Mouse (Mus musculus) retina, postnatal 7 days (tissue): Measurements from ENCODE around the gene Ank2.

ENCODE experiments used
- DNase-seq: peaks from one replicate; pipeline ENCODE4 v3.0.0-alpha.2; 2012; ENCODE audit warnings: low read depth, low spot score

The Ank2 gene

DNA sequence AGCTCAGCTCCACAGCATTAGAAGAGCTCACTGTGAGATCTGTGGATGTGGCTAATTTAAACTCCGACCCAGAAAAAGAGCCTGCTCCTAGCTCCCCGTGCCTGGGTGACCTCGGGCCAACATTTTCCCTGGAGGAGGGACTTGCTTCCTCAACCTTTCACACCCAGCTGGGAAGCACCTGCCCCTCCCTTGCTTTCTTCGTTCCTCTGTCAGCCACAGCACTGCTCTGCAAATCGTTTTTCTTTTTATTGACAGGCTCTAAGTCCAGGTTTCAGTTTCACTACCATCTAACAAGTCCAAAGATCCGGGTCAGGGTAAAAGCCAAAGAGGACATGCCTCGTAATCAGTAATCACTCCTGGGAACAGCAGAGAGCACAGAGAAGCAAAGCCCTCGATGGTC lies 375.8 kb downstream of the Ank2 start:
- DNase-seq, result no peak

DNA sequence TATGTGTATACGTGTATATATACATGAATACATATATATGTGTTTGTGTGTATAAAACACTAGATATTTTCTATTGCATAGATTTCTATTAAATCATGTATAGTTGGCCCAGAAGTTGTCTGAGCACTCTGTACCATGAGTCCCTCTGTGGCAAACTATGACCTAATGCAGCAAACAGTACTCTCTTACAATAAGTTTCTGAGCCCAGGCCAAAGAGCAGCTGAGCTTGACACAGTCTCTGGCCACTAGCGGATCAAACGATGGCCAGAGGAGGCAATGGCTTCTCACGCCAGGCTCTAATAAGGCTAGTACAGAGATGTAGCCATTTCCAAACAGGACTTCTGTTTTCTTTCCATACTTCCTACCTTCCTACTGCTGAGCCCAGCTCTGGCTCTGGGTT lies 380.4 kb downstream of the Ank2 start:
- no peak for DNase-seq

DNA sequence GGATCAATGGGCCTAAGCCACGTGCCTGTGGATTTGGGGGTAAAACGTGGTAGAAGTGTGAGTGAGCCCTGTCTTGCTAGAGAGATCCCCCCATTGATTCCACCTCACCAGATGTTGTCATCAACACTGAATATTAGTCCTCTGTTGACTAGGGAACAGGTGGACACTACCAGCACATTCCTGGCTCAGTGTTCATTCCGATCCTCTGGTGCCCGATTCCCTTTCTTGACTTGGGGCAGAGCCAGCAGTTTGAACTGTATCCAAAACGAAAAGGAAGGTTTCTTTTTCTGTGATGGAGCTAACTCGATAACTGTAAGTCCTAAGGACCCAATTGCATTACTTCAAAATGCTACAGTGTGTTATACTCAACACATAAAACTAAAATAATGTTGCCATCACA lies 382.9 kb downstream of the Ank2 start:
- no peak for DNase-seq

DNA sequence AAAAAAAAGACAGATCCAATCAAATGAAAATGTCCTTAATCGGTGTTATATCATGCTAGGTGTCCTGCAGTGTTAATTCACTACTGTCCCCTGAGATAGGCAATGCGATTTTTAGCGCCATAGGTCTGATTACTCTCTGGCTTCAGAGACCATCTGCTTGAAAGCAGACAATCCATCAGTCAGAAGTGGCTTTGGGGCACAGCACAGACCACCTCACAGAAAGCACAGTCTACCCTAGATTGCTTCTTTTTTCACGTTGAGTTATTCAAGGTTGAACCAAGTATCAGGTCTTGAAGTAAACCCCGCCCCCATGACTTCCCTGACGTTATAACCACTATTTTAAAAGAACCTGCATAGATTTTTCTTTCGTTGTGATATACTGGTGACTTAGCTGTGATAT lies 385.9 kb downstream of the Ank2 start:
- DNase-seq, result no peak

DNA sequence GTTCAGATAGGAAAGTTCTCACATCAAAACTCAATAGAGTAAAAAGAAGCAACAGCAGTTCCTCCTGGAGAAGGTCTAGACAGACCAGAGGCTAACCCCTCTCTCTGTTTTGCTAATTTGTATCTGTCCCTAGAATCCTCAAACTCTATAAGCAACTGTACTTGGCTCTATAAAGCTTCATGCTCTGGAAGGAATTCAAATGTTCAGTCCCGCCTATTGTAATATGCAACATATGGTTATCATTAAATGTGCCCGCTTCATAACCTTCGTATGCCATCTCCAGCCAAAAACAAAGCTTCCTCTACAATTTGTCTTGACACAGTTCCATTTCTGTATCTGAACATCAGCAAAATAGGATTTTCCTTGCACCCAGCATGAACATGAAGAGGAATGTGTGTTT lies 389.7 kb downstream of the Ank2 start:
- no peak for DNase-seq

DNA sequence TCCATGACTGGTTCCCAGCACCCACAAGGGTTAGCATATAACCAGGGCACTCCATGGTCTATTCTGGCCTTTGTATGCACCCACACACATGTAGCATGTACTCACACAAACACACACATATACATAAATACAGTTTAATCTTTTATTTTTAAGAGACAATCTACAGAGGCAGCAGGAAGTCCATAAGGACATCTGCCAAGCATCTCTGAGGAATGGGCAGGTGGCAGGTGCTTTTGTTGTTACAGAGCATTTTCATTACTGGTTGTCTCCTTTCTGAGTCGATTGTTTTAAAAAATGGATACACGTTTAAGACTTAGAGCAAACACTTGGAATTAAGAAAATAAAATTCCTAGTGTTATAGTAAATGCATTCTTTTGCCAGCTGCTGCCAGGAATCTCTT lies 390.7 kb downstream of the Ank2 start:
- no peak for DNase-seq

DNA sequence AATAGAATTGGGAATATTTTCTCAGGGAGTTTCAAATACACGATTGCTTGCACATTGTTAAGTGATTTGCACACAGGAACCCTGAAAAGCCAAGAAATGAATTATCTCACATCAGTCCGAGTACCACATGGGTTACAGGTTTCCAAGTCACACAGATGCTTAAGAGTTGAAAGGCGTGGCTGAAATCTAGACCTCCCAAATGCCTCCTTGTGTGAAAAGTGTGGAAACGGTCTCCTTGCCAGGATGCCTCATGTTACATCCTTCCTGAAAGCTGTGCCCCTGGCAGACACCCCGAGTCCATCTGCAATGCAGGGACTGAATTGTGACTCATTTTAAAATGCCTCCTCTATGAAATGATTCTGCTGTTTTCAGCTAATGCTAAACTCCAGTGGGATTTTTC lies 391.9 kb downstream of the Ank2 start:
- DNase-seq, result no peak

DNA sequence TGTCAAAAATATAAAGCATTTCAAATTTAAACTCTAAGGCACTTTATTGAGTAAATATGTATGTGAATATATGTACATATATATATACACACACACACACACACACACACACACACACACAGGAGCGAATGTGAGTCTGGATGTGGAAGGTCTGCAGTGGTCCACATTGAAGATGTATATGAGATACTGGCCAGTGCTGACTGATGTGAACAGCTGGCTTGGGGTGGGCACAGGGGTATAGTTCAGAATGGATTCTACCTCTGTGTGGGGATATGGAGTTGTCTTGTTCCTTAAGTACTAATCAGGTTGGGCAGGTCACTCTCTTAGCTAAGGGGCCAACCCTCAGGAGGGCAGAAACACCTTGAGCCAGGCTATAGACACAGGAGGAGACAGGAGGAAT lies 397.8 kb downstream of the Ank2 start:
- no peak for DNase-seq

DNA sequence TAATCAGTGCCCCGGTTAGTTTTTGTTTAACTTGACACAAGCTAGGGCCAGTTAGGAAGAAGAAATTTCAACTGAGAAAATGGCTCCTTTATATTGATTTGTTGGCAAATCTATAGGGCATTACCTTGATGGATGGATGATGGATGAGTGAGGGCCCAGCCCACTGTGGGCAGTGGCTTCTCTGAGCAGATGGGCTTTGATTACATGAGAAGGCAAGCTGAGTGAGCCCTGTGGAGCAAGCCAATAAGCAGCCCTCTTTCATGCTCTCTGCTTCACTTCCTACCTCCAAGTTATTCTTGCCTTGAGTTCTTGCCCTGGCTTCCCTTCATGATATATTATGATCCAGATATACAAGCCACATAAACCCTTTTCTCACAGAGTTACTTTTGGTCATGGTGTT lies 401.4 kb downstream of the Ank2 start:
- DNase-seq, result no peak

DNA sequence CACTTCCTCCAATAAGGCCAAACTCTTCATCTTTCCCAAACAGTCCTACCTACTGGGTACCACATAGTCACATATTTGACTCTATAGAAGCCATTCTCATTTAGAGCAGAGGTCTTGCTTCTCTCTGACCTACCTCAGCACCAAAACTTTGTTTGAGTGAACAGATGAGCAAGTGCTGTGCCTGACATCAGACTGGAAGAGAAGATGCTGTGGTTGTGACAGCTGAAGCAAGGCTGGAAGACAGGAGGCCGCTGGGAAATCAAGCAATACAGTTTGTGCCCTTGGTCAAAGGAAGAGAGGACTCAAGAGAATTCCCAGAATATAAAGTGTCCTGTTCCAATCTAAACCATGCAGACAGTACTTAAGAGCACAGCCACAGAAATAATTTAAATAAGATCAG lies 402.0 kb downstream of the Ank2 start:
- no peak for DNase-seq

DNA sequence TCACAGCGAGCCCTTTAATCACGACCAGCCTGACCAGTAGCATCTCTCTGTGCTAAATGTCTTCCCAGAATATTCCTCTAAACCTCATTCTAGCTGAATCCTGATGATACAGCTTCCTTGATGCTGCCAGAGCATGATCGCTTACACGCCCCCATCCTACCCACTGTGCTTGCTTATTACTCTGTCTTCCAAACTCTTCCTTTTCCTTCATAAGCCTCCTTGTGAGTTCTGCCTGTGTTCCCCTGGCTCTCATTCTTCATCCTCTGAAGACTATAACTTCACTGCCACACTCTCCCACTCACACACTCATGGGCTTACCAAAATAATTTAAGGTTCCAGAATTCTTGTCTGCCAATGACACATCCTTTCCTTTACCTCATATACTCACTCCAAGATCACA lies 405.5 kb downstream of the Ank2 start:
- no peak for DNase-seq

DNA sequence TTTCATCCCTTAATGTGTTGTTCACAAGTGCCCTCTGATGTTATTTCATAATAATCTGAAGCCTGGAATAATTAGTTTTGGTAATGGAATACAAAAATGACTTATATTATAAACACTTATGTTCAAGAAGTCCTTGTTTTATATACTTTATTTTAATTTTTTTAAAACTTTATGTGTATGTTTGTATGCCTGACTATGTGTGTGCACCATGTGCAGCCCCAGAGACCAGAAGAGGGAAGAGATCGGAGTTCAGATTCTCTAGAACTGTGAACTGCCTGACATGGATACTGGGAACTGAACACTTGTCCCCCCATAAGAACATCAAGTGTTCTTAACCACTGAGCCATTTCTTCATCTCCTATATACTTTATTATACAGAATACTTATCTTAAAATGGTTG lies 411.6 kb downstream of the Ank2 start:
- no peak for DNase-seq

DNA sequence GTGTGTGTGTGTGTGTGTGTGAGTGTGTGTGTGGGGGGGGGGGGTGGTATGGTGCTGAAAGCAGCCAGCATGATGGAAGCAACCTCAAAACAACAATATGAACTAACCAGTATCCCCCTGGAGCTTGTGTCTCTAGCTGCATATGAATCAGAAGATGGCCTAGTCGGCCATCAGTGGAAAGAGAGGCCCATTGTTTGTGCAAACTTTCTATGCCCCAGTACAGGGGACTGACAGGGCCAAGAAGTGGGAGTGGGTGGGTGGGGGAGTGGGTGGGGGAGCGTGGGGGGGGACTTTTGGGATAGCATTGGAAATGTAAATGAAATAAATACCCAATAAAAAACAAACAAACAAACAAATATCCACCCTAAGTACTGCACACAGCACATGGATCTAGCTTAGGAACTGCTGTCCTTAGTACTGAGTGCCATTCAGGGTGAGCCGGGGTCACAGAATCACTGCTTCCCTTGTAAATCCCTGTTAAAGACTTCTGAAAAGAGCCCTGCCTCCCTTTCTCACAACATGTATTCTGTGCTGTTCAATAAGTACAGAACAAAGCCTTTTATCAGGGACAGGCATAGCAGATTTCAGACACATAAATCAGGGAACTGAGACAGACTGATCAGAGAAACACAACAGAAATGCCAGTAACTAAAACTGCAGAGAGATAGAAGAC lies 412.2 kb downstream of the Ank2 start:
- DNase-seq, result no peak

DNA sequence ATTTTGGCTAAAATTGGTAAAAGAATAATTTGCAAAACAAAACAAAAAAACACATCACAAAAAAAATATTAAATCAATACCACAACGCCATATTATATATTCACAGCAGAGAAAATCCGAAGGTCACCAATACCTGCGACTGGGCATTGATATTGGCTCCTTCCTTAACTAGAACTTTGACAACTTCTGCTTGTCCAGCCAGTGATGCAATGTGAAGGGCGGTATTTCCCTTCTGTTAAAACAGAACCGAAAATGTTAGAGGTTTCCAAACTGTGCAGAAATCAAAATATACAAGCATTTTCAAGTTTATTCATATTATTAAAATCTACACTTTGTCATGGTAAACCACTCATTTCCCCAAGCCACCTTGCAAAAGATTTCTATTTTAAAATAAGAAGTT lies 421.8 kb downstream of the Ank2 start:
- no peak for DNase-seq

DNA sequence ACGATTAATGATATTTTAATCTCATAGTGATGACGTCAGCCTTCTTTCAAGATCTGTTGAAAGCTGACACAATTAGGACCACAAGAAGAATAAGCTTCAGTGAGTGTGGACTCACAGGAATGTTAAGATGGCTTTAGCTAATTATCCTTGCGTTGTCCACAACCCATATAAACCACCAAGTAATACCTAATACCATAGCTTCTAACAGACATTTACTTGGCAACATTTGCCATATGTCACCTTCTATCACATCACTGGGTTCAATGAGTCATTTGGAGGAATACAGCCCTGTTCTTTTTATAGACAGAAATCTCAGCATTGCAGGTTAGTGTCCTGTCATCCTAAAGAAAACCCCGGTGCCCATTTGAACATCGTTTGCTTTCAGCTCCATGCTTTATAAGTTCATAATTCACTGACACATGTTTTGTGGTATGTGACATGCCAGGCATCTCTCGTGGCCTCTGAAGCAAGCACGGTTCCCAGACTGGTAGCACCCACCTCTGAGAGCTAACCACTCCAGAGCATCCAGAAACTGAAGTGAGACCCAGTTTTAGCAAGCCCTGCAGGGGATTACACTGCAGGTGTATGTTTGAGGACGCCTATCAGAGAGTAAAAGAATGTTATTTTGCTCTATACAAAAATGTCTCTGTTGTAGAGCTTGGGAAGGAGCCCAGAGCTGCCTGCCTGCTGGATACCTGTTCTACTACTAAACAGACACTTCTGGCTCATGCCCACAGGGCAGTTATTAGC lies 423.4 kb downstream of the Ank2 start:
- peak; percentile 20 for DNase-seq

DNA sequence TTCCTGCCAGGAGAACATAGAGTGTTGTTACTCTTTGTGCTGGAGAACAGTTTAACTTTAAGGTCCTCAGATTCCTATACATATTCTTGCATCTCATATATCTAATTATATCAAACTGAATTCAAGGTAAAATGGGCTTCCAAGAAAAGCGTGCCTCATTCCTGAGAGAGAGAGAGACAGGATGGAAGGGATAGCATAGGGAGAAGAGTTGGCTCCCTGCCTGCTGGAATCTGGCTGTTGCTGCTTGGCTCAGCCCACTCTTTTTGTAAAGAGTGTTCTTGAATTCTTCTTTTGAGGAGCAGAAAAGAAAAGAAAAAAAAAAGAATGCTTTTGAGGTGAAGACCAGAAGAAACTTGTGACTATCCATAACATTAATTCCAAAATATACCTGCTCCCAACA lies 427.7 kb downstream of the Ank2 start:
- DNase-seq, result no peak

DNA sequence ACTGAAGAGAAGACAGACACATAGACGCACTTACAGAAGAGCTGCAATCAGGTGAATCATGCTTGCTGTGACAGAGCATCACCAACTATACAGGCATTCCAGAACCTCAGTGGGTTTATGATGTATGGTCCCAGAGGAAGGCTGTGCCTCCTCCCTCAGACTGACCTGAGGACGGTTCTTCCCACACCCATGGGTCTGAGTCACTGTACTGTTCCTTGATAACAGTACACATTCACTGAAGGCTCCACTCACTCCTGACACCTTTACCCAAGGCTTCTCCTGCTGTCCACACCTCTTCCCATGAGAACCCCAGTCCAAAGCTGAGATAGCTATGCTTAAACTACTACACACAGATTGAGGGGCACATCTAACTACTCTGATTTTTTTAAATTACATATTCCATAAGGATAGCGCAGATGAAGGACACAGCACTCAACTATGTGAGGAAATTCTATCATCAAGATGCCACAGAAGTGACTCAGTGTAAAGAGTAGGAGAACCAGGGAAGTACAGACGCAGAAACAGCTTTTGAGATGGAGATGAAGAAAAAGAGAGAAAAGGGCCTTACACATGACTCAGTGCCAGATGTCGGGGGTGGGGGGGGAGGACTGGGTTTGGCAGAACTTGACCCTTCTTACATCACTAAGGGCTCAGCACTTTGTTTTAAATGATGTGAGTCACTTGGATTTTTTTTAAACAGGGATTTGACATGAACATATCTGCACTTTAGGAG lies 435.3 kb downstream of the Ank2 start:
- DNase-seq, result no peak

DNA sequence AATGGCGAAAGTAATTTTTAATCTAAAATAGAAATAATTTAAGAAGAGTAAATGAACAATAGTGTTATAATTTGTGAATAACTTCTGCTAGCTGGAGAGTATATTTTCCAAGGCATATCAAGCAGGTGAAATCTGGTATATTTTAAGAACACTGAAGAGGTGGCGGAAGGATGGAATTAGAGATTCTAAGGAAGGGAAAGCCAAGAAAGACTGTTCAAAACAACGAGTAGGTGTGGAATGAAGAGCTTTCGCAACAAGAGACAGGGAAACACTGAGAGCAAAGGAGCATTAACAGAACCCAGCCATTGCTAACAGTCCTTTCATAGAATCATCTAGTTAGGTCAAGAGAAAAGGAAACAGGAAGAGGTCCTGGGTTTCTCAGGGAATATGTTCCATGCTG lies 439.5 kb downstream of the Ank2 start:
- no peak for DNase-seq

DNA sequence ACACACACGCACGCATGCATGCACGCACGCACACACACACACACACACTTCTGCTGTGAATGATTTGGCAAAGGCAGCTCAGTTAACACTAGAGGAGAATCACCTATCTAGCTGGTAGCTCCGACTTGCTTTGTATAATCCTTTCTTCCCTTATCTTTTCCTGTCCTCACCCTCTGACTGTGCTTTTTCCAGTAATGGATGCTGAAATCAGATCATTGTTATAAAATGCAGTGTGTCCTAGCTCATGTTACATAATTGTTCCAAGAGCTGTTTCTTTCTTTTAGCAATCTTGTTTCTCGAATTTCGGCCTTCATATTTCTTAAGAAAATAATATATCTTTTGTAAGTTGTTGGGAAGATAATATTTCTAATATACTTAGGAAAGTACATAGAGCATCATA lies 457.9 kb downstream of the Ank2 start:
- no peak for DNase-seq

DNA sequence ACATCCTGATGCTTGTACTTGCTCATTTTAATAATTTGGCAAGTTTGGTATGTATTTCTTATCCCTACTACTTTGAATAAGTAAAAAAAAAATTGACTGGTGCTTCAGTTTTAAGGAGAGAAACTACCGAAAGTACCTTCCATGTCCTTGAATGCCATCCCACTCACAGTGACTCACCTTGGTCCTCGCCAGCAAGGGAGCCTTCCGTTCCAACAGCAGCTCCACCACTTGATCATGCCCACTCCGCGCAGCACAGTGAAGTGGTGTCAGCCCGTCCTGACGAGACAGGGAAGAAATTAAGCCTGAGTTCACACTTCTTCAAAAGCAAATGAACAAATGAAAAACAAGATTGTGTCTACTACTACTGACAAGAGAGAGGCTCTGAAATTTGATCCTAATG lies 460.6 kb downstream of the Ank2 start:
- no peak for DNase-seq

DNA sequence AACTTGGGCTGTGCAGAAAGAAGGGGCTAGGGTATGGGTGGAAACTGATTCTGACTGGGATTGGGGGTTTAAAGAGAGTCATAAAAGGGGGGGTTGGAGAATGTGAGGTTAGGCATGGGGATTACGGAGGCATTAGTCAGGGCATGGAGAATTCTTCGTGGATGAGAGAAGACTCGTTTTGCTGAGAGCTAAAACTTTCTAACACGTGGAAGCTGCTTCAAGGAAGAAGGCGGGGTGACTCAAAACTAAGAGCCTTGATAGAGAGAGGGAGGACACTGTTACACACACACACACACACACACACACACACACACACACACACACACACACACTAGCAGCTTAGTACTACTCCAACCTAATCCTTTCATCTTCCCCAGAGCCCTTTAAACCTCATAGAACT lies 463.0 kb downstream of the Ank2 start:
- DNase-seq, result no peak

DNA sequence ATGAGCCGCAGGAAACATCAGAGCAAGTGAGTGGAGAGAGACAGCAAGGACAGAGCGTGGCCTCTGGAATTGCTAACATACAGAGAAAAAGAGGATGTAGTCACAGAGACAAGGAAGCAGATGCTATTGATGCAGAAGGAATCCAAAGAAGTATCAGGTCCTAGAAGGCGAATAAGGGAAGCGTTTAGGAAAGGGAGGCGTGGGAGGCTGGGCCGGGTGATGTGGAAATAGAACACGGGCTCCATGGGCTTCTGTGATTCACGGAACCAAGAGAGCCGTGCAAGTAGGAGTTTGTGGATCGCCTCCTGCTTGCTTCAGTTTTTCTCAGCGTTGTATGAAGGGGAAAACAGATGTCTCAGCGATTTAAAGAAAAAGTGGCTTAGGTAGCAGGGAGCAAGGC lies 463.6 kb downstream of the Ank2 start:
- no peak for DNase-seq

DNA sequence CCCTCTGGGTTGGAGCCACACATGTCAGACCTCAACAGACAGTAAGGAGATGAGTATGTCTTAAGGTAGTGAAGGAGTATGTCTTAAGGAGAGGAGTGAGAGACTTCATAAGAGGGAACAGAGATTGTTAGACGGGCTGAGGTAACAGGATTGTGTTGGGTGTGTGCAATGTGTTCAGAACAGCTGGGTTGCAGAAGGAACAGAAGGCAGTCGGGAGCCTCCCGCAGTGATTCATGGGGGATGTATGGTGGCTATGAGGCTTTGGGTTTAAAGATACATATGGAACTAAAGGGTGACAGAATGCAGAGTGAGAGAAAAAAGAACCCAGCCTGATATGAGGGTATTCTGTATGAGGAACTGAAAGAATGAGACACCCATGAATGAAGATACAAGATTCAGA lies 464.2 kb downstream of the Ank2 start:
- DNase-seq, result no peak
